In genomic region chr12:77009202-77010030, GRCm38 (mm10) we compare ENCODE assay signal across 8 mouse cellular contexts. TPM values are rescaled to one million over a fixed set of nuclear protein-coding genes. Genes with fewer than 3 reads are reported as not detected.
DNase-seq lines count a peak whose midpoint lies in the region; ATAC-seq and TF ChIP-seq lines count a peak whose summit lies in the region.

No protein-coding gene starts in this region.

- no peak for TF ChIP-seq POLR2A in brain, embryonic 14.5 days (IDR thresholded peaks at IDR 0.05; ENCODE audit: borderline replicate concordance, extremely low read depth, insufficient read depth, insufficient read length, poor library complexity, severe bottlenecking)

- no peak overlapping the region for H3K4me3 ChIP-seq in kidney, embryonic 15.5 days (replicated peaks)
- no peak overlapping the region for H3K4me3 ChIP-seq in limb, embryonic 10.5 days

- peak; percentile 7 to 22 for DNase-seq in kidney, adult 8-10 months
- peak; percentile 46 for DNase-seq in brain, embryonic 14.5 days (ENCODE audit: low read depth)
- DNase-seq in heart, postnatal 4 days = peak; percentile 23
- peak; percentile 40 for DNase-seq in retina, postnatal 1 day
- DNase-seq in urinary bladder, postnatal 36 days (ENCODE audit: low spot score in 2 of 2) = no peak
- DNase-seq in limb, embryonic 10.5 days (ENCODE audit: low spot score) = no peak

- no peaks in the 10 kb centered on the region for H3K9me3 ChIP-seq in kidney, embryonic 15.5 days (replicated peaks)
- H3K9me3 ChIP-seq in limb, embryonic 10.5 days (replicated peaks) = no peaks in the 10 kb centered on the region

- H3K9ac ChIP-seq in kidney, embryonic 15.5 days = no peak overlapping the region

- ATAC-seq in kidney, embryonic 15.5 days (replicated peaks; ENCODE audit: low FRiP score) = no peak
- peak; percentile 60 for ATAC-seq in CD4-positive, CD25-positive, alpha-beta regulatory T cell, adult 4 months

- no peak overlapping the region for H3K27ac ChIP-seq in kidney, embryonic 15.5 days
- H3K27ac ChIP-seq in limb, embryonic 10.5 days = no peak overlapping the region

- TF ChIP-seq CTCF in brain, embryonic 14.5 days (IDR thresholded peaks at IDR 0.05; ENCODE audit: borderline replicate concordance, extremely low read depth, insufficient read depth, insufficient read length) = no peak

- no peak overlapping the region for H3K4me2 ChIP-seq in kidney, embryonic 15.5 days

- 63% methylated on average over 20 of the region's 20 CpGs for WGBS in kidney, embryonic 15.5 days
- 69% methylated on average over 20 of the region's 20 CpGs for WGBS in limb, embryonic 10.5 days

- no peaks in the 10 kb centered on the region for H3K4me1 ChIP-seq in kidney, embryonic 15.5 days
- H3K4me1 ChIP-seq in limb, embryonic 10.5 days = peaks cover 18% of the 10 kb centered on the region

- no peaks in the 10 kb centered on the region for H3K27me3 ChIP-seq in kidney, embryonic 15.5 days
- H3K27me3 ChIP-seq in limb, embryonic 10.5 days (ENCODE audit: low read depth, poor library complexity, severe bottlenecking) = 0 out of 2 replicates have a peak, but pooled peaks cover 5% of the 10 kb centered on the region

- H3K36me3 ChIP-seq in kidney, embryonic 15.5 days = no peaks in the 10 kb centered on the region
- H3K36me3 ChIP-seq in limb, embryonic 10.5 days = no peaks in the 10 kb centered on the region

RNA-seq across cellular contexts. Expression of gene Max, which starts 47.4 kb away (rescaled TPM):
- 16.6 and 19.9 TPM in 2 replicates for polyA plus RNA-seq in kidney, embryonic 15.5 days (2015; fragmentation: Nextera tagmentation; extraction: Ambion mirVana)
- polyA plus RNA-seq in CD4-positive, CD25-positive, alpha-beta regulatory T cell, adult 4 months (2017; shearing (Covaris generic)) = 100 to 1,000 TPM in 1 of 2 experiments, 10 to 100 TPM in 1; 38.1 to 126 TPM
- polyA plus RNA-seq in brain, embryonic 14.5 days (2012; rRNA removed) = 52.8 and 68.7 TPM in 2 replicates
- 10 to 100 TPM; 37.6 to 41.1 TPM for total RNA-seq in heart, postnatal 4 days (2021)
- polyA plus RNA-seq in limb, embryonic 10.5 days (2016; fragmentation: Nextera tagmentation; extraction: Ambion mirVana) = 11.5 and 12.9 TPM in 2 replicates

Comparison
In these comparisons a context has a peak if more than half of its experiments do, and no peak if none do; other contexts are left out.
1. DNase-seq: peak in kidney, adult 8-10 months (2 of 2), brain, embryonic 14.5 days (single experiment), heart, postnatal 4 days (single experiment) and retina, postnatal 1 day (single experiment); none in urinary bladder, postnatal 36 days (0 of 2) and limb, embryonic 10.5 days (single experiment).